Mouse (Mus musculus) left cerebral cortex, adult 18-20 months (tissue): ENCODE measurements around the gene 4931406C07Rik. TPM values are rescaled to one million over a fixed set of nuclear protein-coding genes. Genes with fewer than 3 reads are reported as not detected.

ENCODE experiments used
- DNase-seq, 2 experiments: peaks; one replicate each; pipeline ENCODE4 v3.0.0; 2021 to 2022; ENCODE audit warnings: low spot score in 2 of 2, mixed read lengths in 1 of 2
- microRNA-seq, 2 experiments: library from miRNA; unstranded; fragments of <30 nt; microRNA quantifications; one replicate each; pipeline ENCODE4 v1.2.0; 2021
- total RNA-seq, 2 experiments: library from RNA; stranded (reverse); gene quantifications; 2 replicates each; pipeline ENCODE4 v1.2.3; 2021

4931406C07Rik gene
- total RNA-seq, 2 experiments from 2014 or later: 15.1 to 18.3 TPM

GRCm38 (mm10) chr9:15239042-15239925 lies 67.0 kb downstream of the 4931406C07Rik start, which contains the start of gene Vstm5:
TSS of gene Vstm5 (plus strand) at chr9:15239045.
- peak; percentile 24 to 41 for DNase-seq

- DNase-seq: no peak
These were observed 67.8 kb downstream of the 4931406C07Rik start for GRCm38 (mm10) chr9:15238297-15238990.

- no peak for DNase-seq
These were observed 68.5 kb downstream of the 4931406C07Rik start for GRCm38 (mm10) chr9:15237516-15238296.

- DNase-seq: no peak
These were observed 70.3 kb downstream of the 4931406C07Rik start for GRCm38 (mm10) chr9:15235986-15236385.

GRCm38 (mm10) chr9:15233604-15234003 lies 72.6 kb downstream of the 4931406C07Rik start:
- no peak for DNase-seq

Small RNA genes lying within 50 kb of the gene (microRNA-seq; reads per million reads assigned to microRNA genes)
- 0 reads per million in 2 experiments for gene Gm49349
- 0 reads per million in 2 experiments for gene mmu-mir-7650

Other genes starting within 250 kb of the 4931406C07Rik start
- gene Hephl1, start 194.3 kb downstream of the 4931406C07Rik start, total RNA-seq: not detected
- gene Vstm5, start 67.4 kb downstream of the 4931406C07Rik start, total RNA-seq: 10 to 100 TPM in 1 of 2 experiments, 1 to 10 TPM in 1; 9.9 to 11.4 TPM
- 10 to 100 TPM; 33.0 to 35.4 TPM for gene Med17, start 26.5 kb downstream of the 4931406C07Rik start, total RNA-seq
- 10 to 100 TPM; 21.7 to 36.3 TPM for gene Taf1d, start 234 bp downstream of the 4931406C07Rik start, total RNA-seq
- gene Cep295, start 51.3 kb upstream of the 4931406C07Rik start, total RNA-seq: 10 to 100 TPM; 19.7 to 20.0 TPM
- gene Smco4, start 187.0 kb upstream of the 4931406C07Rik start, total RNA-seq: 1 to 10 TPM; 3.4 to 3.7 TPM